Mouse (Mus musculus) B cell, adult 2 months (primary cell): ENCODE data around the gene Hspa1a.
A peak's percentile ranks its signal among the peaks of the same experiment; 100 is the strongest.
"Not testable (repeated sequence)": the region's sequence is repeated elsewhere in the genome, so short reads cannot be mapped to it uniquely, and the experiment has no call there.

Source experiments
- DNase-seq, 2 experiments: peaks; one replicate each; pipeline ENCODE4 v3.0.0; 2022

The Hspa1a gene

GRCm38 (mm10) chr17:34972069-34972749 is at the start of gene Hspa1a, which contains the start of gene Hspa1l:
Gene Hspa1a (minus strand): TSS chr17:34972156.
Gene Hspa1l (plus strand): TSS chr17:34972703.
- DNase-seq, result peak; percentile 89 to 90

GRCm38 (mm10) chr17:35021163-35021808 is 49.3 kb upstream of the Hspa1a start:
- peak; percentile 93 to 95 for DNase-seq

- no peak for DNase-seq
Measured at GRCm38 (mm10) chr17:35020551-35020950, 48.6 kb upstream of the Hspa1a start.

- no peak for DNase-seq
Measured at GRCm38 (mm10) chr17:35019894-35020293, 47.9 kb upstream of the Hspa1a start.

- DNase-seq, result no peak
Measured at GRCm38 (mm10) chr17:35018171-35018570, 46.2 kb upstream of the Hspa1a start.

GRCm38 (mm10) chr17:35017706-35018030 is 45.7 kb upstream of the Hspa1a start:
- DNase-seq, result no peak

GRCm38 (mm10) chr17:35016791-35017705 is 45.1 kb upstream of the Hspa1a start:
- DNase-seq, result no peak

- no peak for DNase-seq
Measured at GRCm38 (mm10) chr17:35016376-35016775, 44.4 kb upstream of the Hspa1a start, which contains the start of gene Vwa7. Gene Vwa7 (plus strand): TSS chr17:35016579.

GRCm38 (mm10) chr17:35015296-35015695 is 43.3 kb upstream of the Hspa1a start:
- DNase-seq, result no peak

- no peak for DNase-seq
Measured at GRCm38 (mm10) chr17:35013221-35013620, 41.3 kb upstream of the Hspa1a start.

GRCm38 (mm10) chr17:35012430-35012829 is 40.5 kb upstream of the Hspa1a start:
- no peak for DNase-seq

GRCm38 (mm10) chr17:35011440-35011839 is 39.5 kb upstream of the Hspa1a start:
- DNase-seq, result no peak

- no peak for DNase-seq
Measured at GRCm38 (mm10) chr17:35009586-35009985, 37.6 kb upstream of the Hspa1a start.

- DNase-seq, result peak; percentile 33 to 34
Measured at GRCm38 (mm10) chr17:35007387-35007991, 35.5 kb upstream of the Hspa1a start.

GRCm38 (mm10) chr17:35005902-35006301 is 33.9 kb upstream of the Hspa1a start:
- DNase-seq, result not testable (repeated sequence)

- DNase-seq, result no peak
Measured at GRCm38 (mm10) chr17:35005158-35005557, 33.2 kb upstream of the Hspa1a start.

- no peak for DNase-seq
Measured at GRCm38 (mm10) chr17:35004075-35004717, 32.2 kb upstream of the Hspa1a start.

GRCm38 (mm10) chr17:35003022-35003838 is 31.3 kb upstream of the Hspa1a start:
- no peak for DNase-seq

GRCm38 (mm10) chr17:35002153-35002865 is 30.4 kb upstream of the Hspa1a start:
- no peak for DNase-seq

- DNase-seq, result peak; percentile 46
Measured at GRCm38 (mm10) chr17:35001452-35002152, 29.6 kb upstream of the Hspa1a start.
